Mouse (Mus musculus): Measurements from ENCODE around the gene Gpr37l1.

Gene Gpr37l1

DNA sequence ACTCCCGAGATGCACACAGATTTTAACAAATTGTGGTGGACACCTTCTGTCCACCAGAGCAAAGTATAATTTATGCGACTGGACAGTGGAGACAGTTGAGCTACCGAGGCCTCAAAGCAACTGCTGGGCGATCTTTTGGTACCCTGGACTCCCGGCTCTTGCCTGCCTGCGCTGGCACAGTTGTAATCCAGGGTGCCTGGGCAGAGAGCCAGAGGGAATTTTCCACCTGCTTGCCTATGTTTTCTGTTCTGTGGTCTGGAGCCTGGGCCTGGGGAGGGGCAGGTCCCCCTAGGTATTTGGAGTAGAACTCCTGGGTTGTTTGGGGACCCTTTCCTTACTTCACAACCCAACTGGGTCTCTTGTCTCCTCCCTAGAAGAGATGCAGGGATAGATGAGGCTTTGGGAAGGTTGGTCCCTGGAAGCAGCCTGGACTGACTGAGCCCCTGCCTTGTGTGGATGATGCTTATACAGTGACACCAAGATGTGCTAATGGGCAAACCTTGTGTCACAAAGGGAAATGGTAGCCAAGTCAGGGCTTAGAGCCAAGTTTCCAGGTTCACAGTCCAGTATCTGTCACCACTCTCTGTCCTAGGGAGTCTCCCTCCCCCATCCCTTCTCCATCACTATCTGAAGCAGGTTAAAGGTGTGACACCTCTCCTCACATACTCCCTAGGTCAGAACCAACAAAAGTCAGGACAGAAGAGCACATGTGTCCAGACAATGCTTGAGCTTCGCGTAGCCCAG lies 14.6 kb upstream of the Gpr37l1 start:
- DNase-seq (ENCODE audit: low spot score) = no peak

- DNase-seq (ENCODE audit: low spot score) = no peak
These were observed 13.8 kb upstream of the Gpr37l1 start for GRCm38 (mm10) chr1:135181275-135181674.

DNA sequence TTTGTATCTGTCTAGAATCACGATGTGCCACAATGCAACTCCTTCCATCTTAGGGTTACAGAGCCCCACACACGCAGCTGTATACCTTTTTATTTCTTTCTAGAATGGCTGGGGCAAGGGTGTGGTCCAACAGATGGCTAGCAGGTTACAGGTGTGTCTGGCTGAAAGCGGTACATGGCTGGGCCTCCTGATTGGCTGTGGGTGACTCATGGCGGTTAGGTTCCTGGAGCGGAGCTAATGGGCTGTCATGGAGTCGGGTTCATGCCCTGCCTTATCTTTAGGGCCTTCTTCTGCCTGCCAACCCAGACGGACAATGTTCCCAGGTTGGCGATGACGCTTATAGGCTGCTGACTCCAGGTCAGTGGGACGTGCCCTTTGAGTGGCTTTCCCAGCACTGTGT lies 13.3 kb upstream of the Gpr37l1 start:
- no peak for DNase-seq (ENCODE audit: low spot score)

DNA sequence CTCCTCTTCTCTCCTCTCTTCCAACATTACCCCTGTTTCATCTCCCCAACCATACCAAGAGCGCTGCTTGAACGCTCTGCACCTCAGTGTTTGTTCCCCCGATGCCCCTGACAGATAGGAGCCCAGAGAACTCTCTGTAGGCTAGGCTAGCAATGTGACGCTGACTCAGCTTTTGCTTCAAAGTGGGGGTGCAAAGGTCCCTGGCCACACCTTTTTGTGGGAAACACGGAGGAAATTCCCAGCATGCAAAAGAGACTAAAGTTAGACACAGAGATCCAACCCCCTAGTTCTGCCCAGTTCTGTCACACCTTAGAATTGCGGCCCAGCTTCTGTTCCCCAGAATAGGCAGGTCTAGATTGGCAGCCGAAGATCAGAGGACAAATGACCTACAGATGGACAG lies 11.4 kb upstream of the Gpr37l1 start:
- no peak for DNase-seq (ENCODE audit: low spot score)

- DNase-seq (ENCODE audit: low spot score) = no peak
These were observed 10.2 kb upstream of the Gpr37l1 start for GRCm38 (mm10) chr1:135177724-135178123.

DNA sequence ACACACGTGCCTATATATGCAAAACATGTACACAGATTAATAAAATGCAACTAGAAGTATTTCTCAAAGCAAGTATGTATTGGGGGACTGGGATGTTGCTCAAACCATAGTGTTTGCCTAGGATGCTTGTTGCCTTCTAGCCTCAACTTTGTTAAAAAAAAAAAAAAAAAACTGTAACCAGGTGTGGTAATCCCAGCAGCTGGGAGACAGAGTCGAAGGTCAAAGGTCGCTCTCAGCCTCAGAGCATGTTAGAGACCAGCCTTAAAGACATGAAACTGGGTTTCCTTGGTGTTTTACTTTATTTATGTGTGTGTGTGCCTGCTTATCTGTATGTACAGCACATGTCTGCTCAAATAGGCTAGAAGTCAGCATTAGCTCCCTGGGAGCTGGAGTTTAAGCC lies 7.7 kb upstream of the Gpr37l1 start:
- DNase-seq (ENCODE audit: low spot score) = no peak

GRCm38 (mm10) chr1:135173311-135173710 lies 5.8 kb upstream of the Gpr37l1 start:
- DNase-seq (ENCODE audit: low spot score) = no peak

DNA sequence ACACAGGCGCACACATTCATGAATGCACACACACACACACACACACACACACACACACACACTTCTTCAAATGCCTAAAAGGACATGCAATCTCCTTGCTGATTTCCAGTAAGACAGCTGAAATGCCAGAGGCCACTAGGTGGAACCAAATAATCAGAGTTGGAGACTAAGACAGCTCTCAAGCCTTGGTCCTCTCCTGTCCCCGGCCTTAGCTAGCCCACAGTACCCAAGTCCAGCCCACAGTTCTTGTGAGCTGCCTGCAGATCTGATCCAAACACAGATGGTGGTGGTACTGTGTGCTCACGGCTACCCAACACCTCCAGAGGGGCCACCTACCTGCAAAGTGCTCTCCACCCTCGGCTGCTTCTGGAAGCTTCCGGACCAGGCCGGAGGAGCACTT lies 4.5 kb upstream of the Gpr37l1 start:
- DNase-seq (ENCODE audit: low spot score) = peak; percentile 45

DNA sequence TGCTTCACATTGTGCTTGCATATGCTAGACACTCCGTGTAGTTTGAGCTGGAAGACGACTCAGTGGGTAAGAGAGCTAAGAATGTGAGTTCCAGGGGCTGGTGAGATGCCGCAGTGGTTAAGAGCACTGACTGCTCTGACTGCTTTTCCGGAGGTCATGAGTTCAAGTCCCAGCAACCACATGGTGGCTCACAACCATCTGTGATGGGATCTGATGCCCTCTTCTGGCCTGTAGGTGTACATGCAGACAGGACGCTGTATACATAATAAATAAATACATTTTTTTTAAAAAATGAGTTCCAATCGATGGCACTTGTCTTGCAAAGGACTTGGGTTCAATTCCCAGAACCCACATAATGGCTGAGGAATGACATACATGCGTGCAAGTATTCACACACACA lies 3.7 kb upstream of the Gpr37l1 start:
- DNase-seq (ENCODE audit: low spot score) = no peak

GRCm38 (mm10) chr1:135170299-135170698 lies 2.8 kb upstream of the Gpr37l1 start:
- DNase-seq (ENCODE audit: low spot score) = no peak

- no peak for DNase-seq (ENCODE audit: low spot score)
These were observed 2.2 kb upstream of the Gpr37l1 start for GRCm38 (mm10) chr1:135169556-135170224.

GRCm38 (mm10) chr1:135168453-135169200 lies 1.1 kb upstream of the Gpr37l1 start:
- no peak for DNase-seq (ENCODE audit: low spot score)

- no peak for DNase-seq (ENCODE audit: low spot score)
These were observed 4.8 kb downstream of the Gpr37l1 start for GRCm38 (mm10) chr1:135162720-135163119.

DNA sequence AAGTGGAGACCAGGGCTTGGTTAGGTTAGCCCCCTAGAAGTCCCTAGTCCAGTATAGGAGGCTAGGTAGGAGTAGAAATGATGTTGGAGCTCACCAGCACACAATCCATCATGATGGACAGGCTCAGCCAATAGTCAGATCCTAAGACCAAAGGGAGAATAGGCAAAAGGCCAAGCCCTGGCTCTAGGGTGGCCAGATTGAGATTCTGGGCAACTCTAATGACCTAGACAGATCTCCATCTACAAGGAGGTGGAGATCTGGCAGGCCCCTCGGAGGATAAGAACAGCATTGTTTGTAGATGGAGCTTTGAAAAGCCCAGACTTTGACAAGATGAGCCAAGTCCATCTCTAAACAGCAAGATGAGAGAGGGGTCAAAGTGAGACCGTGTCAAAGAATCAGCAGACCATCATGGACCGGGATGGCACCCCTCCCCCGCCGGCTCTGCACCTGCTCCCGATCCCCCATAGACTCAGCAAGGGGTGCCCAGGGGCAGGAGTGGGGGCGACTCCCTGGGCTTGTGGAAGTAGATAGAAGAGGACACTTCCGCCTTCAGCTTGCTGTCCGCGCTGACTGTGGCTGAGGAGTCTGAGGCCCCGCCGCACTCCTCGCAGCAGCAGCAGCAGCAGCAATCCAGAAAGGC lies 7.0 kb downstream of the Gpr37l1 start:
- DNase-seq (ENCODE audit: low spot score) = no peak

DNA sequence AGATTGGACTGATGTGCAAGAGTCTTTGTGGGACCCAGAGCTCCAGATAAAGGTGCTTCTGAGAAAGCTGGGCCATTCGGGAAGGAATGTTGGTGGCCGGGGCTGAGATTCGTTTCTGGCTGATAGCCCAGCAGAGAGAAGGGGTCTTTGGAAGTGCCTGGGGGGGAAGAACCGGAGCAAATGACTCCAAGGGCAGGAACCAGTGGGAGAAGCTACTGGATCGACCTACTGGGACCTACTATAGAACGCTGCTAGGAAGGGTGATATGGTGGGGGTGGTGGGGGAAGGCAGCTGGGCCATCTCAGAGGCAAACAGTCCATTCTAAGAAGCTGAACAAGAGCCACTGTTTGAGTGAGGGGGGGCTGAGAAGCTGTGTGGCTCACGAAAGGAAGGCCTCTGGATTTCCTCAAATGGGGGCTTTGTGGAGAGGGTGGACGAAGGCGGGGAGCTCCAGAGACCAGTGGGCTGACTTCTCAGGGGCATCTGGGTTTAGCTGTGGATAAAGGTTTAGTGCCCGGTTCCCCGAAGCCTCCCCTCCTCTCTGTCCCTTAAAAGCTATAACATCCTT lies 7.8 kb downstream of the Gpr37l1 start:
- no peak for DNase-seq (ENCODE audit: low spot score)

GRCm38 (mm10) chr1:135159074-135159473 lies 8.4 kb downstream of the Gpr37l1 start:
- no peak for DNase-seq (ENCODE audit: low spot score)

DNA sequence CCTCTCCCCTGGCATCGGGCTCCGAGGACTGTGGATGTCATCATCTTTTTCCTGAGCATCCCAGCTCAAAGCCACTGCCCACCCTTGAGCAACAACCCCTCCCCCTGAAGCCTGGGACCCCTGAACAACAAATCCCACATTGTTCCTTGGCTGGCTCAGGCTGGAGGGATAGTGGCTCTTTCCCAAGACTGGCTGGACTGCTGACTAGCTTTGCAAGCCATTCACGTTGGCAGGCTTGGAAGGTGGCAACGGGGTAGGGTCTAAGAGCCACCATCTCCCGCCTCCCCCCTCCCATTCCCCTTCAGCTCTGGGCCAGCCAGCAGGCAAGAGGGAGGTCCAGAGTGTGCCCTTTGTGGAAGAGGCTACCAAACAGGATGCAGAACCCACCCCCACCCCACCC lies 8.8 kb downstream of the Gpr37l1 start:
- no peak for DNase-seq (ENCODE audit: low spot score)

DNA sequence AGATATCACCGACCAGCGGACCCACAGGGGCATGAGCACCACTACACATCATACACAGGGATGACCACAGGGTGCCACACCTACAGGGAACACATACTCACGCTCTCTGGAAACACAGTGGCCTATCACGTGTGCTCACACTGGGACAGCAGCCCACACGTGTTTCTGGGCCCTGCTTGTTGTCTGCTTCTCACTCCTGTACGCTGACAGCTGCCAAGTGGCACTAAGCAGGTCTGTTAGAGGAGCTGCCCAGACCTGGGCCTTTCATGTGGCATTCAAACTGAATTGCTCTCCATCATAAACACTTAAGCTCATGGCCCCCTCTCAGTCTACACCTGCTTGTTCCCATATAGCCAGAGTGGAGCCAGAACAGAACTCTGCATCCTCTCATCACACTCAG lies 11.2 kb downstream of the Gpr37l1 start:
- no peak for DNase-seq (ENCODE audit: low spot score)

GRCm38 (mm10) chr1:135154411-135154959 lies 13.0 kb downstream of the Gpr37l1 start:
- peak; percentile 53 for DNase-seq (ENCODE audit: low spot score)

DNA sequence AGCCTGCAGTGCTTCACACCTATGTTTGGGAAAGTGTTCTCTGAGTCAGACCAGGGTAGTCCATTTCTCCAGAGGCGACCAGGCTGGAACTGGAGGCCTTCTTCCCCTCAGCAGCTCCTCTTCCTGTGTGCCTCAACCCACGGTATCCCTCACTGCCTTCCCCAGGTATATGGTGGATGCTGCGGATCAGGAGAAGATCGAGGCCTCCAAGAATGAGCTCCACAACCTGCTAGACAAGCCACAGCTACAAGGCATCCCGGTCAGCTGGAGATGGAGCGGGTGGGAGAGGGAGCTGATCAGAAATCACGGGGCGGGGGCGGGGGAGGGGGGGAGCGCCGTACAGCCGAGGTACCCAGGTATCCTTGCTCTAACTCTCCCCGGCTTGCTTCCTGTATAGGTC lies 13.5 kb downstream of the Gpr37l1 start:
- DNase-seq (ENCODE audit: low spot score) = no peak

DNA sequence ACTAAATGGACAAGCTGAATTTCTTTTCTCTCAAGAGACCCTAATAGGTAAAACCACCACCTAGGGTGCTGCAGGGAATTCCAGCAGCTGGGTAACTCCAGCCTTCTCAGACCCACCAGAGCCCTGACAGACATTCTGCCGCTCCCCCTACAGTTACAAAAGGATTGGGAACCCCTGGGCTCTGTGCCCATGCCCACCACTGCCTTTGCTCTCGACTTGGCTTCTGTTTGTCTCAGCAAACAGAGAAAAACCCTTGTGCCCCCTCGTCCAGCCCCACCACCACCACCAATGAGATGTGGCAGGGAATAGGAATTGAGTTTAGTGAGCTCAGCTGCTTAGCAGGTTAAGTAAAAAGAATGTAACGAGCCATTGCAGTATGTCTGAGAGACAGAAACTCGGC lies 18.5 kb downstream of the Gpr37l1 start:
- no peak for DNase-seq (ENCODE audit: low spot score)

DNA sequence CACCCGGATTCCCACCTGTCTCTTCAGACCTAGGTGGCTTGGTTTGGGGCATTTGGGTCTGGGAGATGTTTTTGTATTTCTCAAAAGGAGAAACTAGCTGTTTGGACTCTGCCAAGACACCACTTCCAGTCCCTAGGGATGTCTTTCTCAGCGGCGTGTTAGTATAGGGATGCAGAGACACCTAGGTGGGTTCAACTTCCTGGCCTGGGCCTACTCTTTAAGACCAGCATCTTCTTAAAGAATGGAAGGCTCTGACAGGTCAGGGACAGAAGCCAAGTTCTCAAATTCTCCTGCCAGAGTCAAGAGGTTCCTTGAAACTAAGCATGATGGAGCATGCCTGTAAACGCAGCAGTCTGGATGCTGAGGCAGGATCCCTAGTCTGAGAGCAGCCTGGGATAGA lies 19.0 kb downstream of the Gpr37l1 start:
- no peak for DNase-seq (ENCODE audit: low spot score)

All from urinary bladder, postnatal 25 days (tissue).